Mouse (Mus musculus) liver, embryonic 14.5 days (tissue): Measurements from ENCODE around the gene Vmp1. TPM values are rescaled to one million over a fixed set of nuclear protein-coding genes. Genes with fewer than 3 reads are reported as not detected.

Experiments used
- ATAC-seq: fragments of 200-750 bp; cut with Nextera tagmentation; 2 replicates; pipeline ENCODE4 v1.8.0; 2017; ENCODE audit warnings: moderate number of reproducible peaks, mild to moderate bottlenecking, moderate library complexity; ENCODE audit not compliant: insufficient read depth
- DNase-seq, 3 experiments: peaks; one replicate each; pipeline ENCODE4 v3.0.0-alpha.2; 2012 to 2013; ENCODE audit warnings: low read depth in 3 of 3, low spot score in 3 of 3
- H3K27ac ChIP-seq: fragments of 300-500 bp; sonication (generic); 2 replicates; pipeline ENCODE4 v1.5.1; 2014; ENCODE audit warnings: moderate library complexity, mild to moderate bottlenecking, control low read depth, inconsistent platforms
- H3K27me3 ChIP-seq: fragments of 300-500 bp; sonication (generic); 2 replicates; pipeline ENCODE4 v1.6.1; 2014; ENCODE audit warnings: mild to moderate bottlenecking, low read length, moderate library complexity; ENCODE audit not compliant: control insufficient read depth, insufficient read depth
- H3K36me3 ChIP-seq: fragments of 300-500 bp; sonication (generic); replicated peaks from 2 replicates; pipeline ENCODE4 v1.6.1; 2014; ENCODE audit warnings: low read depth; ENCODE audit not compliant: control insufficient read depth, insufficient read depth
- H3K4me1 ChIP-seq, 2 experiments: fragments of 200-500 bp in 1 of 2; fragments of 300-500 bp in 1 of 2; sonication (generic) in 1 of 2; replicated peaks; 2 replicates each; pipeline ENCODE4 v1.6.1; 2012 to 2014; ENCODE audit warnings: antibody characterized with exemption in 1 of 2, inconsistent platforms in 1 of 2, low read length in 1 of 2; ENCODE audit not compliant: control insufficient read depth in 2 of 2, insufficient read depth in 2 of 2
- H3K4me2 ChIP-seq: fragments of 300-500 bp; sonication (generic); 2 replicates; pipeline ENCODE4 v1.6.1; 2014; ENCODE audit warnings: low read depth, mild to moderate bottlenecking, control low read depth, moderate library complexity
- H3K4me3 ChIP-seq, 2 experiments: fragments of 200-500 bp in 1 of 2; fragments of 300-500 bp in 1 of 2; sonication (generic) in 1 of 2; 2 replicates each; pipeline ENCODE4 v1.5.1; 2012 to 2014; ENCODE audit warnings: low read depth in 2 of 2, low read length in 2 of 2, mild to moderate bottlenecking in 2 of 2, control low read depth in 1 of 2, inconsistent platforms in 1 of 2, moderate library complexity in 1 of 2; ENCODE audit not compliant: insufficient read depth in 1 of 2
- H3K9ac ChIP-seq: fragments of 300-500 bp; sonication (generic); replicated peaks from 2 replicates; pipeline ENCODE4 v1.6.1; 2014; ENCODE audit warnings: mild to moderate bottlenecking, control low read depth, moderate library complexity
- H3K9me3 ChIP-seq: fragments of 300-500 bp; sonication (generic); 2 replicates; pipeline ENCODE4 v1.6.1; 2016; ENCODE audit warnings: low read length, mixed read lengths; ENCODE audit not compliant: control insufficient read depth
- CTCF ChIP-seq: IDR thresholded peaks from 2 replicates; pipeline ENCODE4 v1.5.1; 2016; ENCODE audit warnings: antibody characterized with exemption, low read depth, control low read depth
- EP300 ChIP-seq: IDR thresholded peaks from 2 replicates; pipeline ENCODE4 v1.6.1; 2016; ENCODE audit warnings: antibody characterized with exemption, low read depth
- WGBS: fragments of 180-500 bp; shearing (Covaris S2); extraction: QIAGEN DNeasy Blood & Tissue Kit; methylation state at CpG from one replicate; pipeline ENCODE4 v1.1.7; 2014; ENCODE audit not compliant: insufficient replicate concordance; 5-methylcytosine and 5-hydroxymethylcytosine counted together
- polyA plus RNA-seq, 2 experiments: library from polyadenylated mRNA; depleted of rRNA in 1 of 2; stranded (reverse) in 1 of 2; unstranded in 1 of 2; fragments of >200 nt; fragmentation: Nextera tagmentation in 1 of 2; extraction: Ambion mirVana in 1 of 2; gene quantifications; 2 replicates each; pipeline versions ENCODE4 v1.2.1 to v1.2.3; 2012 to 2014

Vmp1 gene
- polyA plus RNA-seq, 2 experiments = 33.1 to 94.2 TPM

DNA sequence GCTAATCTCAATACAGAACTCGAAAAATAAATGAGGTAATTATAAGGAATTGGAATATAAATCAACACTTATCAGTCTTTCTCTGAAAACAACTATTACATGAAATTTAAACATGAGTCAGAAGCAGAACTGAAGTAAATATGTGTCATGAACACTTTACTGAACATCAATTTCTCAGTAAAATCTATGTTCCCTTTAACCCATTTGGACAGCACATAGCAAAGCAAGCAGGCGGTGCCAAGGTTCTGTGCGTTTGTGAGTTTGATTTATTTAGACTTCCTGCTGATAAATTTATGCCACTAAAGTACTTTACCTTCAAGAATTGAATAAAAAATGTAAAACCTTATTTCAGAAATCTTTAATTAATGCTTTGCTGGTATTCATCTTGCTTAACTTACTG, 54.2 kb downstream of the Vmp1 start:
- Histone ChIP-seq H3K9ac (no peak overlapping the region), H3K36me3 (peaks cover 13% of the 10 kb centered on the region), H3K4me1 (peaks cover 25 to 26% of the 10 kb centered on the region in 2 experiments), H3K27me3 (no peaks in the 10 kb centered on the region), H3K4me2 (no peak overlapping the region), H3K27ac (no peak overlapping the region), H3K9me3 (no peaks in the 10 kb centered on the region), H3K4me3 (no peak overlapping the region)
- no peak for DNase-seq
- no peak for ATAC-seq
- TF ChIP-seq CTCF = no peak
- no peak for TF ChIP-seq EP300
- 78% methylated on average over 3 of the region's 3 CpGs for WGBS

- H3K27ac ChIP-seq = peak overlapping the region; percentile 46
- DNase-seq (no peak), ATAC-seq (peak; percentile 76)
- no peaks in the 10 kb centered on the region for H3K27me3 ChIP-seq
- 12% methylated on average over 2 of the region's 2 CpGs for WGBS
- no peak overlapping the region for H3K4me3 ChIP-seq
- TF ChIP-seq EP300 (no peak), CTCF (no peak)
- H3K4me1 ChIP-seq = peaks cover 26 to 31% of the 10 kb centered on the region in 2 experiments
- peak overlapping the region; percentile 2; the same call in 1 of the 2 replicates for H3K9ac ChIP-seq
- peak overlapping the region; percentile 18; the same call in 1 of the 2 replicates for H3K4me2 ChIP-seq
- no peaks in the 10 kb centered on the region for H3K9me3 ChIP-seq
- peaks cover 11% of the 10 kb centered on the region for H3K36me3 ChIP-seq
These were observed 55.2 kb downstream of the Vmp1 start for GRCm38 (mm10) chr11:86628448-86628847.

DNA sequence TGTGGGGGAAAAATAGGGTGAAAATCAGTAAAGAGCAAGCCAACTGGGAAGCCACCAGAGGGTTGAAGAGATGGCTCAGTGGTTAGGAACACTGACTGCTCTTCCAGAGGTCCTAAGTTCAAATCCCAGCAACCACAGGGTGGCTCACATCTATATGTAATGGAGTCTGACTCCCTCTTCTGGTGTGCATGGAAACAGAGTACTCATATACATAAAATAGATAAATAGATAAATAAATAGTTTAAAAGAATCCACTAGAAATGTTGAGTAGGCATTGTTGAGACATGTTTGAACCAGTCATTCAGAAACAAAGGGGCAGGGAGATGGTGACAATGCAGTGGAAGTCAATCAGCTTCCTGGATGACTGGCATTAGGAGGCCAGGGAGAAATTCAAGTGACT, 56.0 kb downstream of the Vmp1 start:
- no peak overlapping the region for H3K4me3 ChIP-seq
- peaks cover 11% of the 10 kb centered on the region for H3K36me3 ChIP-seq
- H3K9ac ChIP-seq = no peak overlapping the region
- ATAC-seq = no peak
- no peak overlapping the region for H3K27ac ChIP-seq
- no peak for TF ChIP-seq EP300
- TF ChIP-seq CTCF = peak; percentile 21; the same call in 1 of the 2 replicates
- DNase-seq = no peak
- no peaks in the 10 kb centered on the region for H3K27me3 ChIP-seq
- H3K4me1 ChIP-seq = peaks cover 26 to 33% of the 10 kb centered on the region in 2 experiments
- H3K9me3 ChIP-seq = no peaks in the 10 kb centered on the region
- no peak overlapping the region for H3K4me2 ChIP-seq

DNA sequence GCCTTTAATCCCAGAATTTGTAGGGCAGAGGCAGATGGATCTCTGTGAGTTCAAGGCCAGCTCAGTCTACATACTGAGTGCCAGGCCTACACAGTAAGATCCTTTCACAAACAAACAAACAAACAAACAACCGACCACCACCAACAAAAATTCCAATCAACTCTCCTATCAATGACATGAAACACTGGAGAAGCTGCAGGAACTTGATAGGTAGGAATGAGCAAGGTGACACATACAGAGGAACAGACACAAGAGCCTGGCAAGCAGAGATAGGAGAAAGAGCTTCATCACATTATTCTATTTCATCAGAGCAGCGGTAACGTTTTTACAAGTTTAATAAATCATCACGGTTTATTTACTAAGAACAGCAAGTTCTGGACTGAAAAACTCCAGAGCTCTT, 56.9 kb downstream of the Vmp1 start:
- Histone ChIP-seq H3K27ac (peak overlapping the region; percentile 26), H3K9me3 (no peaks in the 10 kb centered on the region), H3K4me2 (0 out of 2 replicates have a peak overlapping the region, but pooled peaks have one; percentile 4), H3K4me3 (no peak overlapping the region), H3K27me3 (no peaks in the 10 kb centered on the region), H3K36me3 (peaks cover 9% of the 10 kb centered on the region), H3K4me1 (peaks cover 26 to 33% of the 10 kb centered on the region in 2 experiments), H3K9ac (no peak overlapping the region; the same call in 1 of the 2 replicates)
- TF ChIP-seq EP300 = peak; percentile 80
- TF ChIP-seq CTCF = no peak
- WGBS = 34% methylated on average over 4 of the region's 4 CpGs
- ATAC-seq (no peak), DNase-seq (peak in 2 of 3 experiments; percentile 34 to 44)

DNA sequence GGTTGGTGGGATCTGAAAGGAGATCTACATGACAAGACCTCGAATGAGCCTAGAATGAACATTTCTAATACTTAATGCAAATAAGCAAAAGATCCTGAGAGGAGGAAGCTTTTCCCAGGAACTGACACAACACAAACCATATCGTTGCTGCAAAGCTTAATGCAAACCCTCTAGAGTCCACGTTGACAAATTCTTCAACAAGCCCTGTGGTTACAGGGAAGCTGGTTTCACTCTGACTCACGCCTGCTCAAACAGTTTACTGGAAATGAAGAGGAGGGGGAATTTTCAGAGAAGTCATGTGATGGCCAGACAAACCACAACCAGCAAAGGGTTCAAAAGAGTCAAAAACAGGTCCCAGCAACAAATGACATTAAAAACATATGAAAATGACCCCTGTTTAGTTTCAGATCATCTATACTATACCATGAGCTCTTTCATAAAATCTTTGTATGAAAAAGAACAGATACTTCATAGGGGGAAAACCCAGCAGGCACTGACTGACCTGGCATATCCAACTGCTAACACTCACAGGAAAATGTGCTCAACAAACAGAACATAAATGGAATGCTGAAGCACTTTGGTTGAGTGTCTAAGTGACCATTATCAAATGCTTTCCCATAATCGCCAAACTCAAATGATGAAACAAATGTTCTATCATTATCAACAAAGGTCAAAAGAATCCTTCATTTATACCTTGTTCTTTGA, 59.2 kb downstream of the Vmp1 start:
- DNase-seq (no peak), ATAC-seq (no peak)
- no peaks in the 10 kb centered on the region for H3K9me3 ChIP-seq
- no peaks in the 10 kb centered on the region for H3K27me3 ChIP-seq
- WGBS = 19% methylated on average over 5 of the region's 5 CpGs
- peaks cover 26 to 33% of the 10 kb centered on the region in 2 experiments for H3K4me1 ChIP-seq
- H3K4me3 ChIP-seq = no peak overlapping the region
- TF ChIP-seq EP300 = no peak
- H3K4me2 ChIP-seq = no peak overlapping the region
- no peak overlapping the region; the same call in 1 of the 2 replicates for H3K9ac ChIP-seq
- 0 out of 2 replicates have a peak overlapping the region, but pooled peaks have one; percentile 13 for H3K27ac ChIP-seq
- H3K36me3 ChIP-seq = peaks cover 2% of the 10 kb centered on the region
